Mouse (Mus musculus) spleen, adult 2 months (tissue): Measurements from ENCODE around the gene Rasgef1b.
"Not testable (repeated sequence)": the region's sequence is repeated elsewhere in the genome, so short reads cannot be mapped to it uniquely, and the experiment has no call there.

Experiments
- CTCF ChIP-seq: fragments of 200-500 bp; IDR thresholded peaks from 2 replicates; pipeline ENCODE4 v1.5.1; 2011; ENCODE audit warnings: mild to moderate bottlenecking, inconsistent platforms; ENCODE audit not compliant: insufficient read depth, insufficient read length, insufficient replicate concordance; ENCODE audit errors: extremely low read depth
- POLR2A ChIP-seq: fragments of 200-500 bp; IDR thresholded peaks from 2 replicates; pipeline ENCODE4 v1.6.1; 2011; ENCODE audit warnings: low read depth, low read length, inconsistent platforms

- TF ChIP-seq POLR2A, CTCF: not testable (repeated sequence)
Observed at GRCm38 (mm10) chr5:99216588-99217152, 512.2 kb downstream of the Rasgef1b start.
